Mouse (Mus musculus): ENCODE results near the gene Thtpa.

Gene Thtpa

DNA sequence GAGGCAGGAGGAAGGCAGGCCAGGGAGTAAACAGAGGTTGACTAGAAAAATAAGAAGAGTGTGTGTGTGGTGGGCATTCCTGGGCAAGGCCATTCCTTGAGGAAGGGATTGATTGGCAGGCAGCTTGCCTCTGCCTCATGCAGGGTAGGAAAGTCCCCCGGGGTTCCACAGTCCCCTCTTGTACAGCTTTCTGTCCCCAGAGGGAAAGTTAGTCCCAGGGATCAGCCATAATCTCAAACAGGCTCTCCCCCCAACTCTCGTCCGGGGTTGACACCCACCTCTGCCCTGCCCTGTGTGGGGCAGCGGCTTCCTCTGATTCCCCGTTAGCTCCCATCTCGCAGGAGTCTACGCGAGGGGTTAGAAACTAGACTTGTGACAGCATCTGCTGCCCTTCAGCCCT, 12.4 kb downstream of the Thtpa start:
- DNase-seq = no peak

DNA sequence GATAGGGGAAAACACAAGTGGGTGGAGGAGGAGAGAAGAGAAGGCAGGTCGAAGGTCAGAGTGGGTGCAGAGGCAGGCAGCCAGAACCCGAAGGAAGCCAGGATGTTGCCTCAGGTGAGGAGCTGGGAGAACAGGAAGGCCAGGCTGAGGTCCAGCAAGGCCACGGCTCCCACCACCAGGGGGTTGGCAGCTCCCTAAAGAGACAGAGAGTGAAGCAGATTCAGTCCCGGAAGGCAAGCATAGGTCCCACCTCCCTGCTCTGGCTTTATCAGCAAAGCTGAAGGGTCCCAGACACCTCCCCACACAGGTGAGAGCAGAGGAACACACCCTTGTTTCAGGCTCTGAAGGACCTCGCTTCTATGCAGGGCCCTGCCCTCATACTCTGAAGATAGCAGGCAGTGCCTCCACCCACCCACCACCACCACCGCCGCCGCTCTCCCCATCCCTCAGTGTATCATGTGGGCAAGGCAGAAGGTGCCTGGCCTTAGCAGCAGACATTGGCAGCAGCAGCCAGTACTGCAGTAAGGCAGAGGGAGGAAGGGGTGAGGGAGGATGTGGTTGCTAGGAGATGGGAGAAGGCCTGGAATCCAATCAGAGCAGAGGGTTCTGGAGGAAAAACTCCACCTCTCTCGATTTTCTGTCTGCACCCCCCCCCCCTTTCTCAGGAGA, 13.8 kb downstream of the Thtpa start:
- DNase-seq = peak in 1 of 2 experiments; percentile 44

DNA sequence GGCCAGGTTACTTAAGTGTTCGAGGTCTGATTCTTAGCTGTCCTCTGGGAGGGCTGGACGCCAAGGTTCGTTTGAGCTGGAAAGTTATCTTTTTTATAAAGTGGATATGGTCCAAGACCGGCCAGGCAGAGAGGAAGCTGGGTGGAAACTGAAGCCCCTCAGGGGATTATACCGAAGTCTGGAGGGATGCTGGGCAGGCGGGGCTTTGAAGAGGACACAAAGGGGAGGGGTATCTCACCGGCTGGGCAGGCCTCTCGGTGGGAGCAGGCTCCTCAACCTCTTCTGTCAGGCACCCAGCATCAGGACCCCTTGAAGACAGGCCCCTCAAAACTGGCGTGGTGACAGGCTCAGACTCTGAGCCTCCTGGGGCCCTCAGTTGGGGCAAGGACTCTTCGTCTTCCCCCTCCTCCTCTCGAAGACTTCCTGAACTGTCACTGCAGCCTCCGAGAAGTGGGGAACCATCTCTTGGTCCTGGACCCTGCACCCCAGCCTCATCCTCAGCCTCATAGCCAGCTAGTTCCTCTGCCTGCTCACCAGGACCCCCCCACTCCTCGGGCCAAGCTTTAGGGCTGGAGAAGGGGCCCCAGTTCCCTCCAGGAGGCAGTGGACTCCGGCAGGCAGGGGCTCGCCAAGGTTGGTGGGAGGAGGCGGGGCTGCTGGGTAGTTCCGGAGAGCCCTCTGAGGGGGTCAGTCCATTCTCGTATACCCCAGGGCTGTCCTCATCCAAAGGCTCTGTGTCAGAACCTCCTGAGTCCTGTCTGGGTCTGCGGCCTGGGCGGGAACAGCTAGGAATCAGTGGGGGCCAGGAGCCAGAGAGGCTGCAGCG, 14.7 kb downstream of the Thtpa start:
- peak in 1 of 2 experiments; percentile 31 for DNase-seq

DNA sequence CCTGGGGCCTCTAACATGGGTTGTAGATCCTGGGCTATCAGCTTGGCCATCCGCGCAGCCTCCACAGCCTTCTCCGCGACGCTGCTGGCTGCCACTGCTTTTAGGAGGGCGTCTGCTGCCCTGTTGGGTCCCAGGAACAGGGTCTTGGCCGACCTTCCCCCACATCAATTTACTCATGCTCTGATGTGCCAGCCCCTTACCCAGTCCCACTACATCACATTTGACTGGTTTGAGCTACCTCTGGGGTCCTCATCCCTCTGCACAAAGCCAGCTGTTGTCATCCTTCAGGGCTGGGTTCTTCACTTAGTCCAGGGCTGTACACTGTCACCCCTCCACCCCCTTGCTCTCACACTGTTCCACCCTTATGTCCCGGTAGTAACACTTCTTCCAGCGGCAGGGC, 15.5 kb downstream of the Thtpa start:
- DNase-seq = no peak

DNA sequence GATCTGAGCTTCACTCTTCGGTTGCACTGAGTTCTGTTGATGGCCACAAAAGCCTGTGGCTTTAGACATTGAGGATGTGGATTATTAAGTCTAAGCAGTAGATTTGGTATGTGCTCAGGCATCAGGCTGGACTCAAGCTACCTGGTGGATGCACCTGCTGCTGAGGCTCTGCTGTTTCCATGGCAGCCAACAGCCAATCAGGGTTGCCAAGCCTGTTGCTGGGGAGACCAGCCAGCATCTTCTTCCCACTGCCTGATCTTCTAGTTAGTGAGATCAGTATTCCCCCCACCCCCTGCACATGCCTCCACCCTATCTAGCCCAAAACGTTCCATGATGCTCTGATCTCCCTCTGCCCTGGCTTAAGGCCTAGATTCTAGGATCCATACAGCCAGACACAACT, 17.1 kb downstream of the Thtpa start:
- no peak for DNase-seq

DNA sequence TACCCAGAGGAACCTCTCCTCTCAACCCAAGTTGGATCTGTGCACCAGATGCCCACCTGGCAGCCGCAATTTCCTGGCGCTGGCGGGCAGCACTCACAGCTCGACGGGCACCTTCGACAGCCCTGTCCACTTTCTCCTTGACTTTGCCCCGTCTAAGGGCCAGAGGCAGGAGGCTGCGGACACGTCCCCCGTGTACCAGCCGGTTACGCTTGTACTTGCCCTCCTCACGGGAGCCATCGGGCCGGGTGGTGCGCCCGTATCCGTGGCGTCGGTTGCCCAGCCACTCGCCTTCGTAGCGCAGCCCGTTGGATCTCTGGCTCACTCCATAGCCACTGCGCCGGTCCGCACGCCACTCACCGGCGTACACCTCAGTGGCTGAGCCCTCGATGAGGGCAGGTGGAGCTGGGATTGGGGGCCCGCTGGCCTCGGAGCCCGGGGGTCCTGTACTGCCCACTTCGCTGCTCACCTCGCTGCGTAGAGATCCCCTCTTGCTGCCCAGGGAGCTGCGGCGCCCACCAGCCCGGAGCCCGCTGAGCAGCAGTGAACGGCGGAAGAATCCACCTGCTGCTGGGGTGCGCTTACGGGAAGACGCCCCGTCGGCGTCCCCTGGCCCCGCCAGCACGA, 18.9 kb downstream of the Thtpa start:
- DNase-seq = no peak

DNA sequence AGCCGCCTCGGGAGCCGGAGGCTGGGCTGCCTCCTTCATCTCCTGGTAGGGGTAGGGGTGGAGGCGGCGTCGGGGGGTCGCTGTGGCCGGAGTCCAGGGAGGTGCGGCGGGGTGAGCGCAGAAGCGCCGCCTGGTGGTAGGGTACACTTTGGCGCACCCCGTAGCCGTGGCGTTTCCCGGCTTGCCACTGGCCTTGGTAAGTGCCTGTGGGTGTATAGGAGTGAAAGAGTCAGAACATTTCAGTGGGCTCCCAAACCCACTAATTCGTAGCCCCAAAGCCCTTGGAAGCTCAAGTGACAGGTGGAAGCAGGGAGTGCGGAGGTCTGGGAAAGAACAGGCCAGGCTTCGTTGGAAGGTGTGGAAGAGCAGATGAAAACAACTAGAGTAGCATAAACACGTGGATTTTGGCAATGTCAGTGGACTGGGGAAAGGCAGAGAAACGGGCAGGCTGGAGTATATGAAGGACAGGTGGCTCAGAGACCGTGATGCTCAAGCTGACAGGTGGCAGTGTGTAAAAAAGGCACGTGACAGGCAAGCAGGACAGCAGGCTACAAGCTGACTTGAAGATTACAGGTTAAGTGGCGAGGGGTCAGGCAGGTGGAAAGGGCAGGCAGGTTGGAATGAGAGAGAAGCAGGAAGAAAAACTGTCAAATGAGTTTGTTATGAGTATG, 19.5 kb downstream of the Thtpa start:
- DNase-seq = peak in 1 of 2 experiments; percentile 22

DNA sequence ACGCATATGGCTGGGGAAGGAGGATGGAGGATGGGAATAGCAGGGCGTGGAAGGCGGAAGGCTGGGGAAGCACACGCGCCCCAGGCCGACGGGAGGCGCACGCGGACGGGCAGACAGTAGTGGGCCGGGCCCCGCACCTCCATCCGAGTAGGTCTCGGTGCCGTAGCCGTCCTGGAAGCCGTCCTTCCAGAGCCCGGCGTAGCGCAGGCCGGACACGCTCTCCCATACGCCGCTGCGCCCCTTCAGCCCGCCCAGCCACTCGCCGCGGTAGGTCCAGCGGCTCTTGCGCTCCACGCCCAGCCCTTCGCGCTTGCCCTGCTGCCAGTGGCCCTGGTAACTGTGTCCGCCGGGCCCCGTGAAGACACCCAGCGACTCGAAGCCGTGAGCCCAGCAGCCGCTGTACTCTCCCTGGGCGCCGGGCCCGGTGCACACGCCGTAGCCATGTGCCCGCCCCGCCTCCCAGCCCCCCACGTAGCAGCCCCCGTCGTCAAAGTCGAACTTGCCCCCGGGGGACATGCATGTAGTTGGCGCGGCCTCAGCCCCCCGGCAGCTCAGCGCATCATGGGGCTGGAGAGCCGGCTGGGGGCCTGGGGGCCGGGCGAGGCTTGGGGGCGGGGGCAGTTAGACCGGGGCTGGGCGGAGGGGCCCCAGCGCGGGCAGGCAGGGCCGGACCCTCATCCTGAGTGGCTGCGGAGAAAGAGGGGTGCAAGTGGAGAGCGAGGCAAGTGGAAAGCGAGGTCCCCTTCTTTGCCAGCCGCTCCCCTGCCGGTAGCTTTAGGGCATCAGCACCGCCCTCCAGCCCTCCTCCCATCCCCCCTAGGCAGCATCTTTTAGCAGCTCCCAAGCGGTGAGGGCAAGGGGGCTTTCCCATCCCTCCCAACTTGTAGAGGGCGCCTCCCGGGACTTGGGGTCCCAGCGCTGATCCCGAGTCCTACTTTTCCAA, 20.4 kb downstream of the Thtpa start:
- DNase-seq = peak; percentile 48 to 70

DNA sequence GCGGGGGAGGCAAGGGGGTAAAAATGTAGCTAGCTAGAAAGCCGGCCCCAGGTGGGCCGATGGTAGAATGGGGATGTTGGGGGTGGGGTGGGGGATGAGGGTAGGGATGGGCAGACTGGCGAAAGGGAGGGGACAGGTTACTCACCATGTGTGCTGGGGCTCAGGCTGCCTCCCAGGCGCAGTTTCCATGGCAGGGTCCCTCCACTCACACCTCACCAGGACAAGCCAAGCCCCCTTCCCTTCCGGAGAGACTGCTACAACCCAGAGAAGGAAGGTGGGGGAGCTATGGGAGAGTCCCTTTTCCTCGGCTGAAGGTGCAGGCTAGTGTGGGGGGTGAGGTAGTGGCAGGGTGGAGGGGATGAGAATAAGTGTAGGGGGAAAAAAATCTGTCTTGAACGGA, 21.3 kb downstream of the Thtpa start:
- DNase-seq = no peak

DNA sequence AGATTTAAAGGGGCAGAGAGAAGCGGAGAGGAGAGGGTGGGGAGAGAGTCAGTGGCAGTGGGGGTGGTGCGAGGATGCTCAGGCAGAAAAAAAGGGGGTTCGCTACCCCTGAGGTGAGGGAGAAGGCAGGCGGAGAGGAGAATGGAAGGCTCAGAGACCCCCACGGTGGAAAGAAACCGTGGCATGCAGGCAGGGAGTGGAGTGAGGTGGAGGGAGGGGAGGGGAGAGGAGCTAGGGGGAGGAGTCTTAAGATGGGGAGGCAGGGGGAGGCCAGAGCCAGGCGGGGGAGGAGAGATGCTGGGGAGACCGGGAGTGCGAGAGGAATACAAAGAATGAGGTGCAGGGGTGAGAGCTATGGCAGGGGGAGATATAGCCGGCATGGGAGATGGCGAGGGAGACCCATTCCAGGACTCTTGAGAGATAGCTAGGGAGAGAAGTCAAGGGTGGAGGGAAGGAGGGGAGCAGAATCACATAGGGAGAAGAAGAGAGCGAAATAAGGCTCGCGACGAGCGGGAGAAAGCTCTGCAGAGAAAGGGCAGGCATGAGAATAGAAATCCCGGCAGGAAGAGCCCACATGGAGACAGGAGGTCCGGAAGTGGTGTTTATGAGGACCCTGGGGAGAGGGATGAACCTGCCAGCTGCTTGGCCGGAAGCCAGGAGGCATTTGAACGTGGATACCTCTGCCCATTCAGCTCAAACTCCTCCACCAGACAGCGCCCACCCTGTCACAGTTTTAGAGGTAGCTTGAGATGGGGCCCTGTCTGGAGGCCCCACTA, 22.0 kb downstream of the Thtpa start, which contains the start of gene Jph4:
Gene Jph4 (minus strand): TSS at position 511 of the 776 bp plus-strand sequence.
- DNase-seq = no peak

DNA sequence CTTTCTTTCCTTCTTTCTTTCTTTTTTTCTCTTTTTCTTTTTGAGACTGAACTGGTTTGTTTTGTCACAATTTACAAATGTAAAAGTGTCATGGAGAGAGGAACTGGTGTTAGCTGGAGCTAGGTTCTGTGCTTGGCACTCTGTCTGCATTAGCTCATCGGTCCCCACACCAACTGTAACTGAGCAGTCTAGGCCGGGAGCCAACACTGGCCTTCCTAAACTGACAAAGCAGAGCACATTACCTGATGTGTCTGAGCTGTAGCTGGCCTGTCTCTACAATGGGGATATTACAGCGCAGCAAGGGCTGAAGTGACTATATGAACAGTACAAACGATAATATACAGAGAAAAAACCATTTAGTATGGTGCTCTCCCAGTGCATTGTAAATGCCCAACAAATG, 24.3 kb downstream of the Thtpa start:
- DNase-seq = no peak

DNA sequence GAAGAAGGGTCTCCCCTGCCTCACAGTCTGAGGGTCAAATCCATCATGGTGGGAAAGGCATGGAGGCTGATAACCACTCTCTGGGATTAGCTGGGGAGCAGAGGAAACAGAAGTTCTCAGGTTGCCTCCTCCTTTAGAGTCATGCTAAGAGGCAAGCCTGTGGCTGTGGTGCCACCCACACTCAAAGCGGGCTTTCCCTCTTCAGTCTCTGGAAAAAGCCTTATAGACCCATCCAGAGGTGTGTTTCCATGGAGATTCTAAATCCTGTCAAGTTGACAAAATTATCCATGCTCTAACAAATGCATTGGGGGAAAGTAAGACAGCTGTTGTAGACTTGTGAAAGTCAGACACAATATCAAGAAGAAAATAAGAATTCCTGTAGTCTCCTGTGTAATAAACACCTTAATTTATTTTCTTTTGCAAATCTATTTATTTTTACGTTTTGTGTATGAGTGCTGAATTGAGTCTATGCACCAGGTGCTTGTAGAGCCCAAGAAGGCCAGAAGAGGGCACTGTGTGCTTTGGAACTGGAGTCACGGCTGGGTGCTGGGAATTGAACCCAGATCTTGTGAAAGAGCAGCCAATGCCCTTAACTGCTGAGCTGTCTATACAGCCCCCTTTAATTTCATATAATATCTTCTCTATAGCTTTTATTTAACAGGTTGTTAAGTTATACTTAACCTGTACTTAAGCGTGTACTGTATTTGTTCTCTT, 25.0 kb downstream of the Thtpa start:
- DNase-seq = no peak

DNA sequence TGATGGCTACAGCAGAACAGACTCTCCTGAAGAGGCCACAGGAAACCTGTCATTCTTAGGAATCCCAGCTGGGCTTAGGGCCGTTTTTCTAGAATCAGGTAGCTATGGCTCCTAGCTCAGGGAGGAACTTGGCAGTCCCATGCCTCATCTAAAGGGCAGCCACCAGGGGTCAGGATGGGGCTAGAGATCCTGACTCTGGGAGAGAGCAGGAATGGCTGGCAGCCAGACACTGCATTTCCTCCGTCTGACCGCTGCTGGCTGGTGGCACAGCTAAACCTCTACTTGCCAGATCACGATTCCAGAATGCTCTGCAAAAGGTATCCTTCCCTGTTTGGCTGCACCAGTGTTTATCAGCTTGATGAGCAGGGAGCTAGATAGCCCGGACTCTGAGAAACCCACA, 27.4 kb downstream of the Thtpa start:
- peak; percentile 88 to 91 for DNase-seq

DNA sequence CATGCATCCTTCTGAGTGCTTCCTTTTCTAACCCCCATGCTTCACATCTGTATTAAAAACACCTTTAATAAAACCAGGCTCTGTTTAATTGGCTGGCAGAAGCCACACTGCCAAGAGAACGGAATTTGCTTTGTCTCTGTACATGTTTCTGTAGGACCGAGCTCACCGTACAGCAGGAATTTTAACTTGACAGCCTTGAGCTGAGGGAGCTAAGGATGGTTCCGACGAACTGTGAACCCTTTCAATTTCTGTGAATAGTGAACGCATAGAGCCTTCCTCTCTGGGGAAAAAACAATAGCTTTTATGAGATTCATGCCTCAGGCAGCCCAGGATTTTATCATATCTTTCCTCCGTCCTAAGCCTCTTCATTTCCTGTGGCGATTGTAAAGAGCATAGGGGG, 27.8 kb downstream of the Thtpa start:
- no peak for DNase-seq

DNA sequence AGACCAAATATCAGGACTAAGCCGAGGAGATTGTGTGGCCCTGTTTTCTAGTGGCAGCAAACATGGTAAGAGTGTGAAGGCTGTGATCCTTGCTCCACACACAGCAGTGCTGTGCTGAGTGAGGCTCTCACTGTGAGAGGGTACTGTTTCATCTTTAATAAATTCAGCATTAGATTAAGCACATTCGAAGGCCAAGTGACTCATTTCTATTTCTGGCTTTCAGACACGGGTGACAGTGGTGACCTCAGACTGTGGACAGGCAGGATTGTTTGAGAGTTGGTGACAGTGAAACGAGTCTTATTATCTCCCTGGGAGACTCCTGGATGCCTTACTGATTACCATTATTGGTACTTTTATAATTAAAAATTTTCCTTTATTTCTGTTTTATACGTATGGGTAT, 31.1 kb downstream of the Thtpa start:
- no peak for DNase-seq

DNA sequence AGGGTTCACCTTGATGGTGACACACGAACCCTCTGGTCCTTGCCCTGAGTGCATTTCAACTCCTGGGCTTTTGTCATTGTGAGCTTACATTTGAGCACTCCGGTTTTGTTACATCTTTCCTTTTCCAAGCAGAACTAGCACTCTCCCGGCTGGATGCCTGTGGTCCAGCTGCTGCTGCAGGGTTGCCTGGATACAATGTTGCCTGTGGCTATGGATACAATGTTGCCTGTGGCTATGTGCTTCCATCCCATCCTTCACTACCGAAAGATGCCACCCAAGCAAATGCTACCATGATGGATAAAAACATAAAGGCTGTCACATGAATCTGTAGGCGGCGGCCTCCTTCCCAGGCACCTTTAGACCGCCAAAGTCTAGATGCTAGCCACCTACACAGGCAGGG, 31.9 kb downstream of the Thtpa start:
- DNase-seq = no peak

DNA sequence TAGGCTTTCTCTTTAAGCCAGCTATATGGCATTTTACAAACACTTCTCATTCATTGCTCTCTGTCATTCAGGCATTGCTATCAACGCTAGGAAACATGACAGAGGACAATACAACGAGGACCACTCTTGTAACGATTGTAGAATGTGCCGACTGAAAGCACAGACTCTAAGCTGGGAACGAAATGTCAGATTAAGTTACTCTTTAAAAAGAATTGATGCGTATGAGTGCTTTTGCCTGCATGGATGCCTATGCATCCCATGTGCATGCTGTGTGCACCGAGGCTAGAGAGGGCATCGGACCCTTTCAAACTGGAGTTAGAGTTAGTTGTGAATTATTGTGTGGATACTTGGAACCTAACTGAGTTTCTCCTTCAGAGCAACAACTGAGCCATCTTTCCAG, 41.1 kb downstream of the Thtpa start:
- no peak for DNase-seq

DNA sequence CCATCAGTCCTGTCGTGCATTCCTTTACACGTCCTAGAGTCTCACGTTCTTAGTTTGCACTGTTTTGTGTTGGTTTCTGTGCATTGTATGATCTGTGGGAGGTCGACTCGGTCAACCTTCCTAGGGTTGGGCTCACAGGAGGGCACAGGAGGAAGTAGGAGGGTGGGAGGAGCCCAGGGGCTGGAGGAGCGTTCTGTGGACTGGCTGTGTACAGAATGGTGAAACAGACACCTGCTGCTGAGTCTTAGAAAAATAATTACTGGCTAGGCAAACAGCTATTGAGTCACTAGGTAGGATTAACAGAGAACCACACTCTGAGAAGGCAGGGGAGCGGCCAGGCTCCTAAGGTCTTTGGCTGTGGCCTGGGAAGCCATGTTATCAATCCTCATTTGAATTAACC, 44.7 kb downstream of the Thtpa start:
- DNase-seq = no peak

DNA sequence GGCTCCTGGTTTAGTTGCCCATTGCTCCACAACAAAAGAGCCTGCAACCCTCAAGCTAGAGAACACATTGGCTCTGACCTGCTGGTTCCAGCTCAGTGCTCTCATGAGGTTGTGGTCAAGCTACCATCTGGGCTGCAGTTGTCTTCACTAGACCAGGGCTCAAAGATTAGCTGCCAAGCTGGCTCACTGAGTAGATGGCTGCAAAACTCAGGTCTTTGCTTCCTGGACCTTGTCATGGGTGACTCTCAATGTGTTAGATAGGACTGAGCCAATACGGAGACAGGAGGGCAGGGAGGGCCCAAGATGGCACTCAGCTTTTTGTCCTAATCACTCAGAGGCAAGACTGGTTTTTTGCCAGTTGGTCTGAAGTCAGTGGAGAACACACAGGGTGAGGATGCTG, 51.7 kb downstream of the Thtpa start:
- no peak for DNase-seq

DNA sequence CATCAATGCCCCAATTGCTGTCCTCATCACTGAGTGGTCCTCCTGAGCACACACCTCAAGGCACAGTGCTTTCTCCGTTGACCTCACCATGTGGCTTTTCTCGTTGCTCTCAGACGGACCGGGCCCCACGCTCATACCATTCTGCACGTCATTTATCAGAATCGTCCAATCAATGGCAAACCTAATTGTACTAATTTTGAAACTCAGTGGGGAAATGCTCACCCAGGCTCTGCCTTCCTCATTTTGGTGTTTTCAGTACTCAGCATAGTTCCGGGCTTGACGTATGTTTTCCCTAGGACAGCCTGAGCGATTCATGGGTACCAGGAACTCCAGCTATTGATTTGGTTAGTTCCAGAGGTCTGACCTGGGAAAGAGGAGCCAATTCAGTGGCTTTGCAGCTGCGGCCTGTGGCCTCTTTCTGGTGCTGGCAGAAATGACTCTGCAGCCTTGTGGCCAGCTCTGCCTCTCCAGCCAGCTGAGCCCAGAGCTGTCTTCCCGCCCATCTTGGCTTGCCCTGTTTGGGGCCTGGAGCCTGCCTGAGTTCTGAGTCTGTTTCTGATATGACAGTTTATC, 52.3 kb downstream of the Thtpa start:
- no peak for DNase-seq

All from kidney, postnatal 25 days (tissue).